Mouse (Mus musculus) lung, postnatal 36 days (tissue): ENCODE measurements around the gene Ccdc186.
A peak's percentile ranks its signal among the peaks of the same experiment; 100 is the strongest.

Experiments
- DNase-seq: peaks from one replicate; pipeline ENCODE4 v3.0.0; 2022; ENCODE audit warnings: mixed read lengths

Gene Ccdc186

DNA sequence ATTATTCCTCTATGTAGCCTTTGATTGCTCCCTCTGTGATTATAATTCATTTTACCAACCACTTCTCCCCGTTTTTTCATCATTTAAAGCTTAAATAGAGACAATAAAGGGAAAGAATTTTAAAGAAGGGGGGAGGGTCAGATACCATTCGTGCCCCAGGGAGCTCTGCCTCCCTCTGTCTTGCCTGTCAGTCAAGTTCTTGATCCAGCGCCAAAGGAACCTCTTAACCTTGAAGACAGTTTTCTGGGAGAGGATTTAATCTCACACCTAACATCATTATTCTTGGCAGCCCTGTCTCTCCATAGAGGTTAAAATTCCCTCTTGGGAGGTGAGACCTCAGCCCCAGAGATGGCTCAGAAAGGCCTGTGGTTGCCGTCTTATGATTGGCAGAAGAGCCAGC lies 71.3 kb downstream of the Ccdc186 start:
- no peak for DNase-seq

DNA sequence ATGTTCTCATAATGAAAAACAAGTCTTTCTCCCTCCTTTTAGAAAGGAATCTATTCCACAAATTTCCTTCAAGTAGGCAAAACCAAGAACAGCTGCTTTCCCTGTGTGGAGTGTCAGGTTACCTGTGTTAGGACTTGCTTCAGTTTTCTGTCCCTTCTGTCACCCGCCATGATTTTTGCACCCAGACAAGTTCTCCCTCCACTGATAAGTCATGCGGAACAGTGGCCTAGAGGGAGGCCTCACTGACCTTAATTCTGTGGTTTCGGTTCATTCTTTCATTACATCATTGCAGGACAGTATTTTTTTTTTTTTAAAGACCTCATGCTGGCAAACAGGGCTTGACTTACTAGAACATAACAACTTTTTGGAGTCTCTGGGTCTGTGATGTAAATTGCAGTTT lies 72.6 kb downstream of the Ccdc186 start:
- no peak for DNase-seq

DNA sequence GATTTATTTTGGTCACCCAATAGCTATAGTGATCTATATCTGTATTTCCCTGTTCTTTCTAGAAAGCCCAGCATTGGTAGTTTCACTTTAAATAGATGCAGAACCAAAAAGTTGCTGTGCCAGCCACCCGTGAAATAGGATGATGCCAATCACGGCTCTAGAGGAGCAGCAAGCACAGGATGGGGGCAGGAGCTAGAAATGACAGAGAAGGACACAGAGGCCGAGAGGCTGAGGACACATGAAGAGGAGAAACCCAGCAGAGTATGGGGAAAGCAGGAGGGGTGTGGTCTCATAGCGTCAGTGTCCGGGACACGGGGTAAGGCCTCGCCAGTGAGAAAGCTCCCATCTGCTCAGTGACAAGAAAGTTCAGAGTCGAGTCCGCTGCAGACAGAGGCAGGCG lies 74.1 kb downstream of the Ccdc186 start:
- DNase-seq, result no peak

DNA sequence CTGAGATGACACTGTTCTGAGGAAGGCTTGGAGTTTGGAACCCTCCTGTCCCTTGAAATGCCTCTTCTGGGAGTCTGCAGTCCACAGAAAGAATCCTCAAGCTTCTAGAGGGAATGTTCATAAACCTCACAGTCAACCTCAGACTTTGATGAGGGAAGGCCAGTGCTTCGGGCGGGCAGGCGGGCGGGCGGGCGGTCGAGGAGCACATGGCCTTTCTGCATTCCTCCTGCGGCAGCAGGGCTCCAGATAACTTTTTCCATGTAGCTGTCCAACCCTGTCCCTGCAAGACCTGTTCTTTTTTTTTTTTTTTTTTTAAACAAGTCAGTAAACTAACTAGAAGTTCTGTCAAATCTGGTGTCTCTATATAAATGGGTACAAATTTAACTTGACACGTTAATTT lies 75.4 kb downstream of the Ccdc186 start:
- DNase-seq, result no peak

DNA sequence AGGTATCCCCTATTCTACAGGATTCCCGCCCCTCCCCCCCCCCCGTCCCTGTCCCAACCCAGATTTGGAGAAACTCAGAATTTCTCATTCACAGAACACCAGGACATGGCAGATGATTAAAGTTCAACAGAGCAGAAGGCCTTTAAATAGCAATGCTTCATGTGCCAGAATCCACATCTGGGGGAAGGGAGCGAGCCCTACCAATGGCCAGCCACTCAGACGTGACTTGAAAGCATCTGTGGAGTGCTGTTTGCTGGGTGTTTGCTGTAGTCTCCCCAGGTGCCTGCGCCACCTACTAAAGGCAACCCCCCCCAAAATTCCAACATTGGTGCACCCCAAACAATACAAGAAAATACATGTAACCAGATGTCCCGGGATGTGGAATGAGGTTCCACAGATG lies 76.5 kb downstream of the Ccdc186 start:
- no peak for DNase-seq

DNA sequence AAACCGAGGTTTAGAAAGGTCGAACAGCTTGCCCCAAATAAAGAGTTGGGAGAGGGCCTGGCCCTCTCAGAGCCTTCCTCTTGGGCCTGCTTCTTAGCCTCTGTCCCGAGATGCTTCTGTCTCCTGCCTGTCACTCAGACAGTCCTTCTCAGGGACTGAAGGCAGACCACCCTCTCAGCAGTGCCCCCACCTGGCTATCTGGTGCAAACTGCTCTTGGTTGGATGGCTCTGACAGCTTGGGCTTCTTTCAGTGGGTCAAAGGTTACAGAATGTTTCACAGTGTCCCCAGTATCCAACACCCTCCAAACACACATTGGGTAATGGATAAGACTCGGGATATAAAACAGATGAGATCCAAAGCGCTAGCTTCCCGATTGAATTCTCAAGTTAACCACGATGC lies 76.9 kb downstream of the Ccdc186 start:
- DNase-seq, result peak; percentile 46
